Mouse (Mus musculus) bone marrow, adult 2 months (tissue): ENCODE measurements around the gene Zfp335. TPM values are rescaled to one million over a fixed set of nuclear protein-coding genes. Genes with fewer than 3 reads are reported as not detected.

Experiments used
- H3K27ac ChIP-seq: fragments of 200-500 bp; 2 replicates; pipeline ENCODE4 v1.5.1; 2012; ENCODE audit warnings: low read depth, mild to moderate bottlenecking, control low read depth, inconsistent platforms, low read length; ENCODE audit not compliant: control insufficient read depth, poor library complexity, insufficient read depth
- H3K4me1 ChIP-seq: fragments of 200-500 bp; 2 replicates; pipeline ENCODE4 v1.6.1; 2011; ENCODE audit warnings: low read length; ENCODE audit not compliant: control insufficient read depth, insufficient read depth
- H3K4me3 ChIP-seq: fragments of 200-500 bp; replicated peaks from 2 replicates; pipeline ENCODE3; 2011; ENCODE audit warnings: mild to moderate bottlenecking, low read depth, low read length, control low read depth; ENCODE audit not compliant: control insufficient read depth
- CTCF ChIP-seq: fragments of 200-500 bp; IDR thresholded peaks from 2 replicates; pipeline ENCODE4 v1.5.1; 2011; ENCODE audit warnings: low read length, control low read depth; ENCODE audit not compliant: control insufficient read depth, insufficient read depth
- POLR2A ChIP-seq: fragments of 200-500 bp; IDR thresholded peaks from 2 replicates; pipeline ENCODE4 v1.6.1; 2011; ENCODE audit warnings: low read depth, mild to moderate bottlenecking, control low read depth, low read length, borderline replicate concordance; ENCODE audit not compliant: control insufficient read depth
- WGBS: fragments of 180-500 bp; shearing (Covaris S2); methylation state at CpG from one replicate; pipeline ENCODE4 v1.1.7; 2018; 5-methylcytosine and 5-hydroxymethylcytosine counted together
- polyA plus RNA-seq: library from polyadenylated mRNA; stranded (reverse); fragments of >200 nt; gene quantifications from 2 replicates; pipeline ENCODE4 v1.2.4, GENCODE M21; 2011; ENCODE audit warnings: low replicate concordance; ENCODE audit not compliant: missing spikeins, insufficient read depth, insufficient read length

Zfp335 gene
- polyA plus RNA-seq, 1 experiment: 35.2 TPM

- H3K4me3 ChIP-seq: no peak overlapping the region
- 14% methylated on average over 10 of the region's 10 CpGs for WGBS
These were observed 22.0 kb upstream of the Zfp335 start for GRCm38 (mm10) chr2:164933534-164933933.

GRCm38 (mm10) chr2:164930706-164931581, 19.4 kb upstream of the Zfp335 start:
- H3K4me1 ChIP-seq: no peaks in the 10 kb centered on the region; the same call in 1 of the 2 replicates
- no peak overlapping the region for H3K4me3 ChIP-seq
- no peak for TF ChIP-seq CTCF
- no peak for TF ChIP-seq POLR2A
- WGBS: 49% methylated on average over 11 of the region's 11 CpGs
- H3K27ac ChIP-seq: no peak overlapping the region

More at GRCm38 (mm10) chr2:164933534-164933933, 22.0 kb upstream of the Zfp335 start:
- no peak overlapping the region for H3K27ac ChIP-seq
- H3K4me1 ChIP-seq: no peaks in the 10 kb centered on the region; the same call in 1 of the 2 replicates
- TF ChIP-seq POLR2A: no peak
- TF ChIP-seq CTCF: no peak

GRCm38 (mm10) chr2:164924100-164924857, 12.7 kb upstream of the Zfp335 start:
- H3K4me1 ChIP-seq: no peaks in the 10 kb centered on the region; the same call in 1 of the 2 replicates
- 36% methylated on average over 11 of the region's 11 CpGs for WGBS
- no peak overlapping the region for H3K27ac ChIP-seq
- TF ChIP-seq CTCF (peak; percentile 96), POLR2A (no peak)
- H3K4me3 ChIP-seq: no peak overlapping the region

- H3K4me1 ChIP-seq: no peaks in the 10 kb centered on the region; the same call in 1 of the 2 replicates
- no peak overlapping the region for H3K4me3 ChIP-seq
- TF ChIP-seq CTCF (no peak), POLR2A (no peak)
- H3K27ac ChIP-seq: no peak overlapping the region
- WGBS: 85% methylated on average over 4 of the region's 4 CpGs
These were observed 11.7 kb upstream of the Zfp335 start for GRCm38 (mm10) chr2:164923291-164923690.

- Histone ChIP-seq H3K4me1 (peaks cover 3% of the 10 kb centered on the region; the same call in 1 of the 2 replicates), H3K4me3 (no peak overlapping the region), H3K27ac (no peak overlapping the region)
- TF ChIP-seq POLR2A: no peak
- no peak for TF ChIP-seq CTCF
- 65% methylated on average over 7 of the region's 7 CpGs for WGBS
These were observed 10.4 kb upstream of the Zfp335 start for GRCm38 (mm10) chr2:164921984-164922383.

- Histone ChIP-seq H3K4me3 (no peak overlapping the region), H3K4me1 (peaks cover 6% of the 10 kb centered on the region; the same call in 1 of the 2 replicates), H3K27ac (no peak overlapping the region)
- 65% methylated on average over 5 of the region's 5 CpGs for WGBS
- TF ChIP-seq POLR2A (no peak), CTCF (peak; percentile 68)
These were observed 6.8 kb upstream of the Zfp335 start for GRCm38 (mm10) chr2:164918325-164918724.

- H3K27ac ChIP-seq: no peak overlapping the region
- no peak for TF ChIP-seq POLR2A
- TF ChIP-seq CTCF: no peak
- H3K4me3 ChIP-seq: no peak overlapping the region
- H3K4me1 ChIP-seq: peaks cover 9% of the 10 kb centered on the region
- WGBS: 66% methylated on average over 10 of the region's 10 CpGs
These were observed 5.8 kb upstream of the Zfp335 start for GRCm38 (mm10) chr2:164917371-164917770.

GRCm38 (mm10) chr2:164916820-164917219, 5.3 kb upstream of the Zfp335 start:
- H3K4me1 ChIP-seq: peaks cover 11% of the 10 kb centered on the region
- 7% methylated on average over 5 of the region's 5 CpGs for WGBS
- TF ChIP-seq CTCF (no peak), POLR2A (no peak)
- H3K27ac ChIP-seq: no peak overlapping the region
- H3K4me3 ChIP-seq: no peak overlapping the region
